Mouse (Mus musculus): ENCODE data around the gene Hand1. TPM values are rescaled to one million over a fixed set of nuclear protein-coding genes. Genes with fewer than 3 reads are reported as not detected.
"Not testable (repeated sequence)": the region's sequence is repeated elsewhere in the genome, so short reads cannot be mapped to it uniquely, and the experiment has no call there.

The Hand1 gene
- polyA plus RNA-seq, 1 experiment from 2014 or later = not detected

DNA sequence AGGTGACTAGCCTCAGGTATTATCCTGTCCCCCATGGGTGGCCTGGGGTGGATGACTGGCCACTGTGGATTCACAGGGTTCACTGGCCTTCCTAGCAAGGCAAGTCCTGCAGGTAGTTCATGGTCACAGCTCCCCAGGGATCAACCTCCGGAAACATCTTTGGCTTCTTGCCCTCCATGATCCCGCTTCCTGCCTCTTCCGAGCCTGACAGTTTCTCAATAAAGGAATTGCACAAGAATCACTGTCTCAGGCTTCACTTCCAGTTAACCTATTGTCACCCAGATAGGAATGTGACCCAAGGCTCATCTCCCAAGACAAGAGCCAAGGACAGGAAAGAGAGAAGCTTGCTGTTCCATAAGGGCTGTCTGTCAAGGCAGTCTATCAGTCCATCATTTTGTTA is 18.3 kb upstream of the Hand1 start:
- Histone ChIP-seq H3K4me1 (ENCODE audit: control insufficient read depth, insufficient read depth, low read length) (no peaks in the 10 kb centered on the region), H3K36me3 (ENCODE audit: control insufficient read depth, insufficient read depth, low read length) (no peaks in the 10 kb centered on the region), H3K4me2 (replicated peaks; ENCODE audit: low read depth, low read length) (no peak overlapping the region), H3K27ac (ENCODE audit: low read depth, low read length) (no peak overlapping the region), H3K9ac (ENCODE audit: low read depth, low read length) (no peak overlapping the region), H3K9me3 (ENCODE audit: control insufficient read depth, low read length) (no peaks in the 10 kb centered on the region), H3K27me3 (ENCODE audit: control insufficient read depth, insufficient read depth, low read length) (peaks cover 10% of the 10 kb centered on the region), H3K4me3 (ENCODE audit: low read length) (no peak overlapping the region)
- 33% methylated on average over 3 of the region's 3 CpGs for WGBS
- no peak for ATAC-seq (ENCODE audit: low FRiP score, low TSS enrichment)

DNA sequence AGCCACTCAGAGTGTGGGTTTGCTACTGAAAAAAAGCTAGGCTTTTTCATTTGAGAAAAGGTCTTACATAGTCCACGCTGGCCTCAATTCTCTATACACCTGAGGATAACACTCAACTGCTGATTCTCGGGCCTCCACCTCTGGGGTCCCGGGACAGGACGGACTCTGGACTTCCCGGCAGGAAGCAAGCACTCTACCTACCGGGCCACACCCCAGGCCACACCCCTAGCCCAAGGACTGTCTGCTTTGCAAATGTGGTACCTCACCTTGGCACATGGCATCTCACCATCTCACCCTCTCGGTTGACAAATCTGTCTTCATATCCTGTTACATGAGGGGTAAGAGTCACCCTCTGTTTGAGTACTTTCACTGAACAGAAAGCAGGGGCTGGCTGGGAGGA is 17.7 kb upstream of the Hand1 start:
- no peak for ATAC-seq (ENCODE audit: low FRiP score, low TSS enrichment)
- 60% methylated on average over 7 of the region's 7 CpGs for WGBS
- no peak overlapping the region for H3K27ac ChIP-seq (ENCODE audit: low read depth, low read length)

DNA sequence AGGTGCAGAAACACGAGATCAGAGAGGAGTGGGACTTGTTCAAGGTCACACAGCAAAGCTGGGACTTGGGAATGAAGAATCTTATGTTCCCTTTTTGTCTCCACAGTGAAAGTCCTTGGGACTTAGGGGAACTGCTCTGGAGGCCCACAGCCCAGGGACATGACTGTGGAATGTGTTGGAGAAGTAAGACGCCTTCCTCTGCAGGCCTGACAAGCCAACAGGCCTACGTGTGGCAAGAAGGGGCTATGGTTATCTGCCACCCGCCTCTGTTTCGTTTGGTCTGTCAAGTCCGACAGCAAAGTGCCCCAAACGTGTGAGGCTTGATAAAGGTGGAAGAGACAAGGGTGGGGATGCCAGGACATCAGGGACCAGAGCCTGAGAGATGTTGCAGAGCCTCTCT is 14.8 kb upstream of the Hand1 start:
- no peak overlapping the region for H3K27ac ChIP-seq (ENCODE audit: low read depth, low read length)
- H3K9ac ChIP-seq (ENCODE audit: low read depth, low read length) = no peak overlapping the region
- H3K4me1 ChIP-seq (ENCODE audit: control insufficient read depth, insufficient read depth, low read length) = no peaks in the 10 kb centered on the region
- H3K27me3 ChIP-seq (ENCODE audit: control insufficient read depth, insufficient read depth, low read length) = peaks cover 17% of the 10 kb centered on the region
- 73% methylated on average over 7 of the region's 7 CpGs for WGBS
- ATAC-seq (ENCODE audit: low FRiP score, low TSS enrichment) = no peak
- no peak overlapping the region for H3K4me2 ChIP-seq (replicated peaks; ENCODE audit: low read depth, low read length)
- H3K4me3 ChIP-seq (ENCODE audit: low read length) = no peak overlapping the region
- H3K36me3 ChIP-seq (ENCODE audit: control insufficient read depth, insufficient read depth, low read length) = no peaks in the 10 kb centered on the region
- H3K9me3 ChIP-seq (ENCODE audit: control insufficient read depth, low read length) = no peaks in the 10 kb centered on the region

More for the DNA sequence above, 17.7 kb upstream of the Hand1 start:
- H3K4me3 ChIP-seq (ENCODE audit: low read length) = no peak overlapping the region
- H3K4me2 ChIP-seq (replicated peaks; ENCODE audit: low read depth, low read length) = no peak overlapping the region
- no peaks in the 10 kb centered on the region for H3K36me3 ChIP-seq (ENCODE audit: control insufficient read depth, insufficient read depth, low read length)
- H3K9ac ChIP-seq (ENCODE audit: low read depth, low read length) = no peak overlapping the region; the same call in 1 of the 2 replicates
- H3K9me3 ChIP-seq (ENCODE audit: control insufficient read depth, low read length) = no peaks in the 10 kb centered on the region
- no peaks in the 10 kb centered on the region for H3K4me1 ChIP-seq (ENCODE audit: control insufficient read depth, insufficient read depth, low read length)
- peaks cover 10% of the 10 kb centered on the region for H3K27me3 ChIP-seq (ENCODE audit: control insufficient read depth, insufficient read depth, low read length)

GRCm38 (mm10) chr11:57846421-57847363 is 14.1 kb upstream of the Hand1 start:
- peaks cover 19% of the 10 kb centered on the region for H3K27me3 ChIP-seq (ENCODE audit: control insufficient read depth, insufficient read depth, low read length)
- not testable (repeated sequence) for ATAC-seq (ENCODE audit: low FRiP score, low TSS enrichment); H3K36me3 ChIP-seq (ENCODE audit: control insufficient read depth, insufficient read depth, low read length); H3K9me3 ChIP-seq (ENCODE audit: control insufficient read depth, low read length); H3K4me3 ChIP-seq (ENCODE audit: low read length); H3K9ac ChIP-seq (ENCODE audit: low read depth, low read length); H3K4me1 ChIP-seq (ENCODE audit: control insufficient read depth, insufficient read depth, low read length); H3K4me2 ChIP-seq (replicated peaks; ENCODE audit: low read depth, low read length); H3K27ac ChIP-seq (ENCODE audit: low read depth, low read length)
- WGBS = 78% methylated on average over 8 of the region's 9 CpGs

- no peak overlapping the region for H3K4me3 ChIP-seq (ENCODE audit: low read length)
- H3K36me3 ChIP-seq (ENCODE audit: control insufficient read depth, insufficient read depth, low read length) = no peaks in the 10 kb centered on the region
- no peak for ATAC-seq (ENCODE audit: low FRiP score, low TSS enrichment)
- peaks cover 61% of the 10 kb centered on the region for H3K27me3 ChIP-seq (ENCODE audit: control insufficient read depth, insufficient read depth, low read length)
- H3K27ac ChIP-seq (ENCODE audit: low read depth, low read length) = no peak overlapping the region
- WGBS = 30% methylated on average over 7 of the region's 7 CpGs
- no peaks in the 10 kb centered on the region for H3K9me3 ChIP-seq (ENCODE audit: control insufficient read depth, low read length)
- no peak overlapping the region for H3K9ac ChIP-seq (ENCODE audit: low read depth, low read length)
- H3K4me1 ChIP-seq (ENCODE audit: control insufficient read depth, insufficient read depth, low read length) = peaks cover 8% of the 10 kb centered on the region
- no peak overlapping the region for H3K4me2 ChIP-seq (replicated peaks; ENCODE audit: low read depth, low read length)
These were observed 8.8 kb upstream of the Hand1 start for GRCm38 (mm10) chr11:57841391-57841790.

- Histone ChIP-seq H3K9me3 (ENCODE audit: control insufficient read depth, low read length) (no peaks in the 10 kb centered on the region), H3K36me3 (ENCODE audit: control insufficient read depth, insufficient read depth, low read length) (no peaks in the 10 kb centered on the region), H3K27me3 (ENCODE audit: control insufficient read depth, insufficient read depth, low read length) (peaks cover 65% of the 10 kb centered on the region), H3K4me3 (ENCODE audit: low read length) (no peak overlapping the region), H3K4me1 (ENCODE audit: control insufficient read depth, insufficient read depth, low read length) (peaks cover 8% of the 10 kb centered on the region), H3K9ac (ENCODE audit: low read depth, low read length) (no peak overlapping the region), H3K27ac (ENCODE audit: low read depth, low read length) (no peak overlapping the region), H3K4me2 (replicated peaks; ENCODE audit: low read depth, low read length) (no peak overlapping the region)
- no peak for ATAC-seq (ENCODE audit: low FRiP score, low TSS enrichment)
- WGBS = 16% methylated on average over 10 of the region's 10 CpGs
These were observed 8.4 kb upstream of the Hand1 start for GRCm38 (mm10) chr11:57840986-57841385.

- Histone ChIP-seq H3K9me3 (ENCODE audit: control insufficient read depth, low read length) (no peaks in the 10 kb centered on the region), H3K27me3 (ENCODE audit: control insufficient read depth, insufficient read depth, low read length) (peaks cover 91% of the 10 kb centered on the region), H3K4me2 (replicated peaks; ENCODE audit: low read depth, low read length) (no peak overlapping the region), H3K9ac (ENCODE audit: low read depth, low read length) (no peak overlapping the region), H3K4me3 (ENCODE audit: low read length) (no peak overlapping the region), H3K4me1 (ENCODE audit: control insufficient read depth, insufficient read depth, low read length) (peaks cover 8% of the 10 kb centered on the region), H3K27ac (ENCODE audit: low read depth, low read length) (no peak overlapping the region), H3K36me3 (ENCODE audit: control insufficient read depth, insufficient read depth, low read length) (no peaks in the 10 kb centered on the region)
- WGBS = 4% methylated on average over 22 of the region's 22 CpGs
- no peak for ATAC-seq (ENCODE audit: low FRiP score, low TSS enrichment)
These were observed 5.5 kb upstream of the Hand1 start for GRCm38 (mm10) chr11:57837861-57838680.

DNA sequence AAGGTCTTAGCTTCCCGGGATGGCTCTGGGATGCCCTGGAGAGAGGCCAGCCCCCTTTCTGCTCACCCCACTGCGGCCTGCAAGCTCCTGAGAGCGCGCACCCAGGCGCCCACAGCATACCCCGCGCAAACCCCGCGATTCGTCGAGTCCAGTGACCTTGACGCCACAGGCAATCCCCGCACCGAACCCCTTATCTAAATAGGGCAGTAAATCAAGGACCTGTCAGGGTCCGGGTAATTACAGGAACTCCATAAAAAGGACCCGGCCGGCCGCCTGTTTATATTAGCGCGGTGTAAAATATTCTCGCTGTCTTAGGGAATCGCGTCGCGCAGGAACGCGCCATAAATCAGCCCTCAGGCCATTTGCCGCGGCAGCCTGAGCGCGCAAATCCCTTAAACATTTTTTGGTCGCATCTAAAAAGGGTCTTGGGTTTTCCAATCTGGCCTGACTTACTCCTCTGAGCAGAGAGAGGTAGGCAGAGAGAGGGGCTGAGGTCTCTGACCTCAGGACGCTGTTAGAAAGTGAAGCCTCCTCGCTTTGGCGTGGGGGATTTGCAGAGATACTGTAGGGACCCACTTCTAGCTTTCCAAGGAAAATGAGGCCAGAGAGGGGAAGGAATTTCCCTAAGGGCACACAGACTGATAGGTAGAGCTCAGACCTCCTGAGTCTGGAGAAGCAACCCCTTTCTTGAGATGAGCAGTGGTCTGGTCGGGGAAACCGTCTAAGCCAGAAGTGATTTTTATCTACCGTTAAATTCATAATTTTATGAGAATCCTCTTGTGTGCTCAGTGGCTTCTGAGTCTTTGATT is 4.5 kb upstream of the Hand1 start:
- H3K27me3 ChIP-seq (ENCODE audit: control insufficient read depth, insufficient read depth, low read length) = peaks cover 91% of the 10 kb centered on the region
- peaks cover 8% of the 10 kb centered on the region for H3K4me1 ChIP-seq (ENCODE audit: control insufficient read depth, insufficient read depth, low read length)
- H3K27ac ChIP-seq (ENCODE audit: low read depth, low read length) = no peak overlapping the region
- H3K36me3 ChIP-seq (ENCODE audit: control insufficient read depth, insufficient read depth, low read length) = no peaks in the 10 kb centered on the region
- peak overlapping the region; percentile 15 for H3K4me3 ChIP-seq (ENCODE audit: low read length)
- H3K4me2 ChIP-seq (replicated peaks; ENCODE audit: low read depth, low read length) = peak overlapping the region; percentile 26
- WGBS = under 1% methylated on average over 38 of the region's 38 CpGs
- H3K9ac ChIP-seq (ENCODE audit: low read depth, low read length) = no peak overlapping the region
- H3K9me3 ChIP-seq (ENCODE audit: control insufficient read depth, low read length) = no peaks in the 10 kb centered on the region
- ATAC-seq (ENCODE audit: low FRiP score, low TSS enrichment) = no peak
